Mouse (Mus musculus) frontal cortex, postnatal 25 days (tissue): ENCODE data around the gene Tmem229b.
"Not testable (repeated sequence)": the region's sequence is repeated elsewhere in the genome, so short reads cannot be mapped to it uniquely, and the experiment has no call there.

Experiments used
- DNase-seq, 2 experiments: peaks; one replicate each; pipeline ENCODE4 v3.0.0; 2022; ENCODE audit warnings: low spot score in 2 of 2

The Tmem229b gene

DNA sequence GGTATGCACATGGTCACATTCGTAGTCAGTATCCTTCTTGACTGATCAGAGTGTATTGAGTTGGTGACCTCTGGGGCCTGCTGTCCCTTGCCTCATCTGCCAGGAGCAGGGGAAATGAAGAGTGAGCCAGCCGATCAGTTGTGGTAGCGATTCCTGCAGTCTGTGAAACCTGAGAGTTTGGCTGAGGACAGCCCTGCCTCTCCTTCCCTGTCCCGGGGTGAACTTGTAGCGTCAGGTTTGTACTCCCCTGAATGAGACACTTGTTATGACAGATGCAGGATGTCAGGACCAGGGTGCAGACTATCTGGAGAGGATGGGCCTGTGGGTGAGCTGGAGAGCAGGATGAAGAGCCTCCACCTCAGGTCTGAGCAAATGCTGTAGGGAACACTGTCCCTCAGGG, 59.8 kb downstream of the Tmem229b start:
- no peak for DNase-seq

DNA sequence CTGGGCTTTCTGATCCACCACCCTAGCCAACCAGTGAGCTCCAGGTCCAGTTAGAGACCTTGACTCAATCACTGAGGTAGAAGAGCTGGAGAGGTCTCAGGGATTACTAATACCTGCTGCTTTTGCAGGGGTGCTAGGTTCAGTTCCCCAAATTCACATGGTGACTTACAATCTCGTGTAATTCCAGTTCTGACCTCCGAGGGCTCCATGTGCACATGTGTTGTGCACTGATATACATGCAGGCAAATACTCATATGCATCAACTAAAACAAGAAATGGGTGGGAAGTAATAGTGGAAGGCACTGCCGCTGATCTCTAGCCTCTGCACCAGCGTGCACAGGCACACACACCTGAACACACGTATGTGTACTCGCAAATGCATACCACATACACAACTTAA, 60.3 kb downstream of the Tmem229b start:
- DNase-seq, result no peak

DNA sequence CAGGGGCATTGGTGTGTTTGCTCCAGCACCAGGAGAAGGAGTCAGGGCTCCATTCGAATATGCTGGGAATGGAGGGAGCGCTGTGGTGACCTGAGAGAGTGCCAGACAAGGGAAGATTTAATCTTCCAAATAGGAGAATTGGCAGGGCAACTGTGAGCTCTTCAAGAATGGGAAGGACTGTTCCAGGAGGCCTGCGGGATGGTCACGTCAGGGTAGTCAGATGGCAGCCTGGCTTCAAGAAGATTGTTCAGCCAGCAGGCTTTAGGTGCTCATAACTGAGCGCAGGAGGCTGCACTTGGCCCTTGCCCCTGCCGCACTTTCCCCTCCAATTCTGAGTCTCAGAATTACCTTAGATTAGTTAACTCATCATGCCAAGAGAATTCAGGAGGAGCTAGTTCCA, 64.5 kb downstream of the Tmem229b start:
- DNase-seq, result no peak

DNA sequence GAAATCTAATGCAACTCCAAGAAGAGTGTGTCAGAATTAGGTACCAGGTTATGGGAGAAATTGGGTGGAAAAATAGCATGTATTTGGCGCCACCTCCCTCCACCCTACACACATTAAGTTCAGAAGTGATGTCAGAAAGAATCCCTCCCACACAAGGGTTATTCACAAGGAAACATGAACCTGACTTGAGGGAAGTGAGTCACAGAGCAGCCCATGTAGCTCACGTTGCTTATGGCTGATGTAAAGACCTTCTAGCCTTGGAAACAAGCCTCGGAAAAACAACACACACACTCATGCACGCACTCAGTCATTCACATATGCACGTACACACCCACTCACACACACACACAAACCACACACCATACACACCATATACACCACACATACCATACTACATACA, 67.3 kb downstream of the Tmem229b start:
- DNase-seq, result no peak

DNA sequence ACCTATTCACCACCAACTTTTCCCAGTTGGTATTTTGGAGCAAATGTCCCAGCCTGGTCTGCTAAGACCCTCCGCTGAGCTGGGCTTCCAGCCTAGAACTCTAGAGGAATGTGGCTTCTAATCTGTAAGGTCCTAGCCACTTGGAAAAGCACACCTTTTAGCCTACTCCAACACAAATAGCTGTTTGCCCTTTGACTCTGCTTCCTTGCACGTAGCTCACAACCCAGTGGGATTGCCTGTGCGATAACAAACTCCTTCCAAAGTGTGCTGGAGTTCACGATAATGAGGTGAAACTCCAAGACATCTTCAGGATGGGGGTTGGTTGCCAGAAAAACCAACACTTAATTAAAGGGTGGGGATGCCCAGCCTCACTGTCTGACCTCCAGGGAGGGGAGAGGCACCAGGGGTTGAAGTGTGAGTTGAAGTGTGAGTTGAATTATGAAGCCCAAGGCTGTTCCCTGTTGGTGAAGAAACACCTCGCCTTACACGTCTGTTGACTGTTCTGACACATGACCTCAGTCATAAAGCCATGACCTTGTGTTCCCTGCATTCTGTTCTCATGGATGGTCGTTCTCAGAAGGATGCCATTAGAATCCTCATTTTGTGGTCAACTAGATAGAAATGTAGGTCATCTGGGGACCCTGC, 67.9 kb downstream of the Tmem229b start:
- no peak for DNase-seq

DNA sequence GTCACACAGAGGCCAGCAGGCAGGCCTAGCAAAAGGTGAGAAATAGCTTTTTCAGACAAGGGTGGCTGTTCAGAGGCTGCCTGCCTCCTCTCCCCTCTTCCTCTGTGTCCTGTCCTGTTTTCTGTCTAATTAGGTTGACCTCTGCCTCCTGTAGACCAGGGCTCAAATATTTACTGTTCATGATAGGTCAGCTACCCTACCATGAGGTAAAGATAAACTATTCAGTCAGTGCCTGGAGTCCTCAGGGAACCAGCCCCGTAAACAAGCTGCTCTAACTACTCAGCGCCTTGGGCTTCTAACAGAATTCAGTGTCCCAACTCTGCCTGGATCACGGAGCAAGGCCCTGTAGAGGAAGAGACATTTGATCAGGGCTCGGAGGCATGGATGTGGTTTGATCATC, 70.9 kb downstream of the Tmem229b start:
- no peak for DNase-seq

DNA sequence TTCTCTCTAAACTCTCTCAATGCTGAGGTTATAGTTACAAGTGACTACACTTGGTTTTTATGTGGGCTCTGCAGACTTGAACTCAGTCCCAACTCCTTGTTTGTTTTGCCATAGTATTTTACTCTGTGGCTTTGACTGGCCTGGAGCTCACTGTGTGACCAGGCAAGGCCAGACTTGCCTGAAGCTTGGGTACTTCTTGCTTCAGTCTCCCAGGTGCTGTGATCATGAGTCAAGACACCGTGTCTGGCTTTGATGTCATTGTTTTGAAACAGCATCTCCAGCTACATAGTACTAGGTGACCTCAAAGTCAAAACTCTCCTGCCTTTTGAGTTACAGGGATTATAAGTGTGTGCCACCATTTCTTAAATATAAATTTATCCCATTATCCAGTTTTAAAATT, 77.5 kb downstream of the Tmem229b start:
- no peak for DNase-seq

DNA sequence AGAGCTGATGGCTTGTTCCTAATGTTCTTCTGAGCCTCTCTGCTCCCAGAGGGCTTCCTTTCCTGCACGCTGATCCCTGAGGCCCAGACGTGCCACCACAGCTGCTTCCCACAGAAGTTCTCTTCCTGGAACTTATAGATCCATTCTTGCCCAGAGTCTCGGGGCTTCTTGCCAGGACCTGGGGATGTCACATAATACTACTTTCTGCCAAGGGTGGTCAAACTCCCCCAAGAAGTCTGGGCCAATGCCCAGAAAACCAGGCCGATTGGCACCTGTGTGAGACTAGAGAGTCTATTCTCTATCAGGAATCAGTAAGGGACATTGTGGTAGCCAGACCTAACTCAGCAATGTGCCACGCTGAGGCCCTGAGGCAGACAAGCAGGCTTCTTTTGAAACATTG, 80.1 kb downstream of the Tmem229b start:
- no peak for DNase-seq

DNA sequence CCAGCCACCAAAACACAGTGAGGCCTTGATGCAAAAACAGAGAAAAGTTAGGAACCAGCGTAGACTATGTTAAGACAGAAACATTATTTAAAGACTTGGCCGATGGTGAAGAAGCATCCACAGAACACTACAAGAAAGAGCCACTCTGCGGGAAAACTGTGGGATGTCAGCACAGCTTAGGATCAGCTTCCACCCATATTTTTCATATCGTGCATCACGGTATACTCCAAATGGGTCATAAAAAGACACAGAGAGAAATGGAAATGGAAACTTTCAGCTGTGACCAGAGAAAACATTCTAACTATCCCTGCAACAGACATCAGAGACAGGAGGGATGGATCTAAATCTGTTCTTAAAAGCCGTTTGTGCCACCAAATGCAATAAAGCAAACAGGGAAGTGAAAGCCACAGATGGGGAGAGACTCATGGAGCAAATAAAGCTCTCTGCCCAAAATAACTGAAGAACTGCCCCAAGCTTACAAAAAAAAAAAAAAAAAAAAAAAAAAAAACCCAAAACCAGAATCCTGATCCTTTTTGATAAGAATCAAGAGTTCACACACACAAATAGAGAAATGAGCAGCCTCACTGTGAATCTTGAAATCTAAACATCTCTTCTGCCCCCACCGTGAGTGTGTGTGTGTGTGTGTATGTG, 83.8 kb downstream of the Tmem229b start:
- DNase-seq, result no peak

DNA sequence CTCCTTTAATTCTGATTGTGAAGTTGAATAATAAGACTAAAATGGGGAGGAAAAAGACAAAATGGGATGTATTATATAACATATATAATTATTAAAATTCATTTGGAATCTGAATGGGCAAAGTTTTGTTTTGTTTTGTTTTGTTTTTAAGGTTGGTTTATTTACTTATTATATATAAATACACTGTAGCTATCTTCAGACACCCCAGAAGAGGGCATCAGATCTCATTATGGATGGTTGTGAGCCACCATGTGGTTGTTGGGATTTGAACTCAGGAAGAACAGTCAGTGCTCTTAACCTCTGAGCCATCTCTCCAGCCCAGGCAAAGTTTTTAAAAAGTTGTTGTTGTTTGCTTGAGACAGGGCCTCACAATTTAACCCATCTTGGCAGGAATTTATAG, 84.5 kb downstream of the Tmem229b start:
- DNase-seq, result not testable (repeated sequence)

DNA sequence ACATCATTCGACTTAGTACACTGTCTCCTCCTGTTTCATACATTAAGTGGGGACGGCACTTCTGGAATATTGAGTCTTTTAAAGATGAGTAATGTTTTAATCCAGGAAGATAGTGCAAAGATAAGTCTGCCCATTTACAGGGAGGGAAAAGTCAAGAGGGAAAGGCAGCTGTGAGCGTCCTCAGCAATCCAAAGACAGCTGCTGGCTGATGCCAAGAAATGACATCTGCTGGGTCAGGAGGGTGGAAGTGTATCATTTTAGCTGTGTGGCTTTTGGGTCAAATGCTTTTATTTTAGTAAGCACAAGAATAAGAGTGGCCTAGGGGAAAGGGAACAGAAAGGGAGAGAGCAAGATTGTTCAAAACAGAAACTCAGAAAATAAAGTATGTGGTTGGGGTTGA, 85.4 kb downstream of the Tmem229b start:
- no peak for DNase-seq

DNA sequence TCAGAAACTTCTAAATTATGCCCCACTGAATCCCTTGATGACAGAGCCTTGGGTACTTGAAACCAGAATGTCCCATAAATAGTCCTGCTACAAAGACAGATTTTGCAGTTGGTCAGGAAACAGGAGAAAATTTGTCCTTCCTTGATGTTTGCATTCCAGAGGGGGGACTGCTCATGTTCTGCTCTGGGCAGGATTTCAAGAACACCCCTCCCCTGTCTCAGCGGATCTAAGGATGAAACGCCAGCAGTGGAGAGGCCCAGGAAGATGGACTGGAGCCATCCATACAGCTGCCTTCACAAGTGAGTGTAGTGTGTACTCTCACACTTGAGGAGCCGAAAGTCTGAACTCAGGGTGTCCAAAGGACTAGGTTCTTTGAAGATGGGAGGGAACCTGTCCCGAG, 86.0 kb downstream of the Tmem229b start:
- no peak for DNase-seq

DNA sequence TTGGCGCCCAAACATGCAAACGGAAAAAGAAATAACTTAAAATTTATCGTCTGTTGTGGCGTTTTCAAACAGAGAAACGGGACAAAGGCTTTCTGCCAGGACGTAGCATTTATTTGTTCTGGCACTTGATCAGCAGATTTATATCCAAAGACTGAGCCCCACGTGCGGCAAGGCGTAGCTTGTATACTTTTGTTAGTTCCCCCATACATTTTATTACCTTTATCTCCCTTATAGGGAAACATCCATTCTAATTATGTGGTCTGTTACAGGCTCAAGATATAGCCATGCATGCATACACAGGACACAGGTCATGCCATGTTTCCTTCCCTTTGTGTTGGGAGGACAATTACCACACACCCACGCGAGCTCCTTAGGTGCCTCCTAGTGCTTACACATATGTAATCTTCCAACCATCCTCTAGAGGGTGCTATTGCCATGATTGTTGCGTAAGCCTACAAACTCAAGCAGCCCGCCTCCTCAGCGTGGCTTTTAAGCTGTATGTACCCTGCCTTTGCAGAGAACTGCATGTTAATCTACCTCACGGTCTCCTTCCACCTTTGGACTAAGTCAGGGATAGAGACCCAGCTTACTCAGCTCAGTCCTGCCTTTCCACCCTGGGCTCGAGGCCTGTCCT, 88.2 kb downstream of the Tmem229b start:
- DNase-seq, result peak; percentile 32 to 50

DNA sequence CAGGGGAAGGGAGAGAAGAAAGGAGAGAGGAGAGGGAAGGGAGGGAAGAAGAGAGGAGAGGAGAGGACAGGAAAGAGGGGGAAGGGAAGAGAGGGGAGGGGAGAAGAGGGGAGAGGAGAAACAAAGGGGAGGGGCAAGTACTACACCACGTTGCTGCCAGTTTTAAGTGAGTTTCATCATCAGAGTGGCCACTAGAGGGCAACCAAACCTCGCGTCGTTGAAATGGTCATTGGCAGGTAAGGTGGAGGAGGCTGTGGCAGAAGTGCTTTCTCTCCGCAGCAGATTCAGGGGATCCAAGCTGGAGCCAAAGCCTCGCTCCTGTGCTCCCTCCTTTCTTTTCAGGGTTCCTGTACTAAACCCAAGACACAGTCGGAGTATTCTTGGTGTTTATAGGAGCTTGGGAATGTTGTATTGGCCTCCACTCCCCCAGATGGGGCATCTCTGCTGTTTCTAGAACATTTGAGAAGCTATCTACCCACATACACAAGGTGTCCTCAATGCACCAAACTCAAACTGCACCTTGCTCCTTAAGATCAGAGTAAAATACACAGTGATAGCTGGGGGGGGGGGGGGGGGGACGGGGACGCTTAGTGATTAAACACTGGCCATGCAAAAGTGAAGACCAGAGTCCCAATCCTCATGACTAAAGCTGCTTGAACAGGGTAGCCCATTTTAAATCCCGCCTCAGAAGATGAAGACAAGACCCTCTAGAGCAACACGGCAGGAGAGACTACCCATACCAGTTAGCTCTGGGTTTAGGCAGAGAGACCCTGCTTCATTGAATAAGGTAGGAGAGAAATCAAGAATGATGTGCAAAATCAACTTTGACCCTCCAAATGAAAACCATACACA, 89.0 kb downstream of the Tmem229b start:
- peak; percentile 62 to 77 for DNase-seq

DNA sequence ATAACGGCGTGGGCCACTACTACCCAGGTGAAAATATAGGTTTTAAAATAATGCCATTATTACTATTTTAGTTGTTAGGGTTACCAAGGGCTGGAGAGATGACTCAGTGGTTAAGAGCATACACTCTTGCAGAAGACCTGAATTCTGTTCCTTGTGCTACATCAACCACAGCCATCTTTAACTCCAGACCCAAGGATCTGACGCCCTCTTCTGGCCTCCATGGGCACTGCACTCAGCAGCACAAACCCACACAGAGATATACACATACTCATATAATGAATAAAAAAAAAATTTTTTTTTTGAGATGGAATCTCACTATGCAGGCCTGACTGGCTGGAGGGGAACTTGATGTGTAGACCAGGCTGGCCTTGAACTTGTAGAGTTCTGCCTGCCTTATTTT, 91.1 kb downstream of the Tmem229b start:
- DNase-seq, result no peak

DNA sequence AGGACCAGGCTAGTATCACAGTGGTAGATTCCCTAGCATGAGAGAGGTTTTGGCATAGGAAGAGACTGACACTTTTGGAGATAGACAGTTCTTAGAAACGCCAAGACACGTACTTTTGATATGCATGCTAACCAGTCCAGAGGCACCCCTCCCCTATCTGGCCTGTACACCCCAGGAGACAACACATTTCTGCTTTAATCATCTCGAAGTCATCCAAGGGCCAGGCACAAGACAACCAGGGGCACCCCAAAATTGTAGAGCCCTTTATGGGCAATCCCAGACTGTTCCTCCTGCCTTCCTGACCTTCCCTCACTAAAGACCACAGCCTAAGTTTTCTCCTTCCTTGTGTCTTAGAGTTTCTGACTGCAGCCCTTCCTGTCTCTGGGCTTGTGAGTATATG, 91.9 kb downstream of the Tmem229b start:
- DNase-seq, result no peak

DNA sequence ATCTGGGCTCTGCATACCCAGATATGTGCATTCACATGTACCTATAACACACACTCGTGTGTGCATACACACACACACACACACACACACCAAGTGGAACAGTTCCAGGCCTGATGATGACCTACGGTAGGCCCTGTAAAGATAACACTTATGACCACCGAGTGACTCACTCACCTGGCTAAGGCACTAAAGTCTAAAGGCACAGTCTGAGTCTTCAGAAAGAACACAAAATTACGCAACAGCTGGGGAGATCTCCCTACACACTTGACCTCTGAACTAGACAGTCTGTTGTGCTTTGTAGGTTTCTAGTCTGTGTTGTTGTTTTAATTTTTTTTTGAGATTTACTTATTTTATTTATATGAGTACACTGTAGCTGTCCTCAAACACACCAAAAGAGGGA, 93.0 kb downstream of the Tmem229b start:
- no peak for DNase-seq
